Mouse (Mus musculus) frontal cortex, postnatal 10 days (tissue): ENCODE results near the gene Lig4.

Experiments used
- DNase-seq, 2 experiments: peaks; one replicate each; pipeline ENCODE4 v3.0.0; 2022; ENCODE audit warnings: low spot score in 2 of 2, mixed read lengths in 1 of 2

Lig4 gene

DNA sequence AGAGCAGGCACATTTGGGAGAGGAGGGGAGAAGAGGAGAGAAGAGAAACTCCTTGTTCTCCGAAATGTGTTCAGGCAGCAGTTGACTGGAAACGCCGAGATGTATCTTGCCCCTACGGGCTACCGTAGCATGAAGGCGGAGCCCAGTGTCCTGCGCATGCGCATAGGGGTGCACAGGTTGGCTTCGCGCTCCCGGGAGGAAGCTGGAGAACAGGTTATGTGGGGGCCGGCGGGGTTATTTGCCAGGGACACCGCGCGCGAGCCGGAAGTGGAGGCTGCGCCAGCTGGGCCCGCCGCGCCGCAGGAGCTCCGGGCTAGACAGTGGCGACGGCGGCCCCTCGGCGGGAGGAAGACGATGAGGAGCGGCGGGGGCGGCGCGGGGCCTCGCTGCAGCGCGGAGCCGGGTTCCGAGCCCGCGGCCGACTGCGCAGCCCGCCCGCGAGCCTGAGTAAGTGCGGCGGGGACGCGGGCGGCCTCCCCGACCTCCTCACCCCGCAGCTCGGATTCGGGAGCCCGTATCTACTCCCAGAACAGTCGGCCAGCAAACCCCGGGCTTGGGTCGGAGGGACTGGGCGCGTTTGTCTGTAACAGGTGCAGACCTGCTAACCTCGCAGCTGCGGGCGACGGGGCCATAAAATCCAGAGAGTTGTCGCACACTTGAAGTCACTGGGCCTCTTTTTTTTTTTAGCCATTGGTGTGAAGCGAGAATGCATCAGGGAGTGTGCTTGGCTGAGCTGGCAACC, at the start of gene Lig4, which contains the start of gene Abhd13:
Gene Lig4, minus strand, starts transcription at position 114 of the 742 bp plus-strand sequence.
Gene Abhd13, plus strand, starts transcription at position 135 of the 742 bp plus-strand sequence.
- DNase-seq, result peak; percentile 96 to 98

- peak in 1 of 2 experiments; percentile 18 for DNase-seq
Observed at GRCm38 (mm10) chr8:10017231-10017630, 39.7 kb upstream of the Lig4 start.

DNA sequence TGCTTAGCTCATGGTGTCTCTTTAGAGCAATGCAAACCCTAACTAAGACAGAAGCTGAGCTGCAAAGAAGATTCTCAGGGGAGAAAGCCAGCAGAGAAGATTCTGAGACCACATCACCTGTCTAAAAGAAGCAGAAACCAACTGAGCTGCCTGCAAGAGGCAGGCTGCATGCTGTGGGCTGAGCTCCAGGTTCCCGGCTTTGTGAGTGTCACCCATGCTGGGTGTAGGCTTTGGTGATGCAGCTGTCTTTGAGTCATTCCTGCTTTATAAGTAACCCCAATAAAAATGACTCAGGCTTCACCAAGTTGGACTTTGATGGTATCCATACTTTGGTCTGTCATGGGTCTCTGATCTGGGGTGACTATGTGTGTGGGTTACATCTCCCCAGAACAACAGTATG, 38.8 kb upstream of the Lig4 start:
- DNase-seq, result no peak

DNA sequence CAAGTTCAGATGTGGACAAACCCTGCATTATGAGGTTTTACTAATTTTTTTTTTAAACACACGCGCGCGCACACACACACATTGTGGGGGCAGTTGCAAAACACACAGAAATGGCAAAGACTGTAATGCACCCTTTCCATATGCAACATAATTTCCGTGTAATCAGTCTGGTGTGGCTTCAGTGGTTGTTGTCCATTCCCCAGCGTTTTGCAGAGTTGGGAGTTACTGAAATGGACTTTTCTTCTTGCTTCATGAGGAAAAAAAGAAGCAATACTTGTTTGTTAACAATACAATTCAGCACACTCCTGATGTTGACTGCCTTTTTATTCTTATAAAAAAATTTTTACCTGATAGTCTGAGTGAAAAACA, 30.2 kb upstream of the Lig4 start:
- DNase-seq, result no peak

- peak in 1 of 2 experiments; percentile 28 for DNase-seq
Observed at GRCm38 (mm10) chr8:10006986-10007659, 29.6 kb upstream of the Lig4 start.

- DNase-seq, result no peak
Observed at GRCm38 (mm10) chr8:10006156-10006985, 28.9 kb upstream of the Lig4 start, which contains the start of gene Tnfsf13b. Tnfsf13b (plus strand) TSS chr8:10006467.

- no peak for DNase-seq
Observed at GRCm38 (mm10) chr8:10004115-10004514, 26.6 kb upstream of the Lig4 start.

DNA sequence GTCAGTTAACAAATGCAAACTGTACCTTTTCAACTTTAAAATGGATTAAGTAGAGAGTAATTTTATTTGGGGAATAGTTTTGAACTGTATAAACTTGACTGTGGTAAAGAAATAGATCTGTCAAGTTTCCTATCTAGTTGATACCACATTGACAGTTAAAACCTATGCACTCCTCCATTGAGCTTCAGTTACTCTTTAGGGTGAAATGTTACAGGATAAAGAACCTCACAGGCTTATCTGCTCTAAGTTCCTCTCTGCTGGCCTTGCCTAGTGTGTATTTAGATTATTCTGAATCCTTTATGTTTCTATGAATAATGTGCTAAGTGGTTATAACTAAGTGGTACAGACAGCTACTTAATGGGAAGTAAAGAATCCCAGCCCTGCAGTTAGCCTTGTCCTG, 2.7 kb upstream of the Lig4 start:
- DNase-seq, result no peak

DNA sequence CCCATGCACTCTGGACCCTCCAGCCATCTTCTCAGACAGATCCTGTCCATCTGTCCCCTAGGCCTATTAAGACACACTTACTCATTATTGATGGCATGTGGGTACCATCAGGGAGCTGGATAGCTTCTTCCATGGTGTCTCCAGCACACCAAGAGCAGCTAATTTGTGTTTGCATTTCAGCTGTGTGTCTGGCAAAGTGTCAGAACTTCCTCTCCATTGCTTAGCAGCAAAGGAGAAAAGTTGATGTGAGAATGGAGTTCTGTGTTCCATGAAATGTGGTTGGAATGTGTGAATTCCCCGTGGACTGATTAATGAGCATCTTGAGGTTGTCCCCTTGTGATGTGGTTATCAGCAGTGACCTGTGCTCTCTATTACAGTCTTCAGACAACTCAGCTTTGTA, 2.3 kb upstream of the Lig4 start:
- no peak for DNase-seq

DNA sequence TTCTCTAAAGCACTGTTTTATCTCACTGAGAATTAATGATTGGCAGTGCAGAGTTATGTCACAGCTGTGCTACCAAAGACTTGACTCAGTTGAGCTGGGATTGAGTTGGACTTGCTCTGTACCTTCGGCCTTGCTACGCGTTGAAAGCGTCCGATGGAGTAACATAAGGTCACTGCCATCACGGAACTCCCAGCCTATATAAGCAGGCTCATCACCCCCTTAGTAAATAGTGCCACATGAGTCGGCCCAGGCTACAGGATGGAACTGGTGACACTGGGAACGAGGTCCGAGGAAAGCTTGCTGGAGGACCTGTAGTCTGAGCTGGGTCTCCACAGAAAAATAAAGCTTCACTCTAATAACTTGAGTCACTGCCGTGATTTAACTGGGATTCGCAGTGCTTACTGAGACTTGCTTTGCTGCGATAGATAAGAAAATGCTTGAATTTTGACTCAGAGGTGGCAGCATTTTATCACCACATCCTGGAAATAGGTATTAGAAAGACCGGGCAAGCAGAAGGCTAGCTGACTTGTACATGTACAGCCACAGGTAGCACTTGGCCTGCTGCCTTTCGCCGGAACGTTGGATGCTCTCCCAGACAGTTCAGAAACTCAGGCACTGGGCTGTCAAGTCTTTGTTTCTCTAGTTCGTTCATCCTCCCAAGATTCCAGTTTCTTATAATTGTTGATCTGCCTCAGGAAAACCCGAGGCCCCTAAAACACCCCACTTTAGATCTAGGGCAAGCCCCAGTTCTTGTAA, 1.2 kb upstream of the Lig4 start:
- DNase-seq, result no peak

- DNase-seq, result peak in 1 of 2 experiments; percentile 11
Observed at GRCm38 (mm10) chr8:9977016-9977415, 470 bp downstream of the Lig4 start.

DNA sequence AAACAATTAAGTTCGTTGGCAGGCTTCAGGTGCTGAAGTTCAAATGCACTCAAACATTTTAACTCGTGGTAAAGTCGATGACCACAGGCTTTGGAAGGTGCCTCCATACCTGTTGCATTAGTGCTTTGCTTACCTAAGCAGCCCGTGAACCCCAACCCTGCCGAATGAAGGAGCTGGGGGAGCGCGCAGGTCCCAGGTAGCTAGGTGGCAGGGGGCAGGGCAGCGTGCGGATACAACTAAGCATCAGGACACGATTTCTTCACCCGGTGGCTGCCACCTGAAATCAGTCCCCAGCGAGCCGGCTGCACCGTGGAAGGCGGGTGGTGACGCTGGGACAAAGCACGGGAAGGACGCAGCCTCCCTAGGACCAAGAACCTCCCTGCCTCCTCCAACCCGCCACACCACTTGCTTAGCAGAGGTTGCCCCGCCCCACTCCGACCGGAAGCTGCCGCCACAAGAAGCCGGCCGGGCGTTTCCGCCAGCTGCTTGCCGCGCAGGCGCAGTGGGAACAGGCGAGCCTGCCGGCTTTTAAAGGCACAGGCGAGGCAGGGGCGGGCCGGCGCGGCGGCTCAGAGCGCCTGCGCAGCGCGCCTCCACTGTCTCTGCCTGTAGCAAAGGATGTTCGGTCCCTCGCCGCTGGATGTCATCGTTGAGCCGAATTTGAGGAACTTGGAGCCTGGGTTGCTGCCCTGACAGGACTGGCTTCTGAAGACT, 1.4 kb downstream of the Lig4 start:
- peak; percentile 98 for DNase-seq

GRCm38 (mm10) chr8:9975276-9975675, 2.2 kb downstream of the Lig4 start:
- DNase-seq, result no peak

GRCm38 (mm10) chr8:9971866-9972265, 5.6 kb downstream of the Lig4 start:
- DNase-seq, result no peak

GRCm38 (mm10) chr8:9959919-9960318, 17.6 kb downstream of the Lig4 start:
- no peak for DNase-seq

GRCm38 (mm10) chr8:9958338-9958737, 19.1 kb downstream of the Lig4 start:
- no peak for DNase-seq

DNA sequence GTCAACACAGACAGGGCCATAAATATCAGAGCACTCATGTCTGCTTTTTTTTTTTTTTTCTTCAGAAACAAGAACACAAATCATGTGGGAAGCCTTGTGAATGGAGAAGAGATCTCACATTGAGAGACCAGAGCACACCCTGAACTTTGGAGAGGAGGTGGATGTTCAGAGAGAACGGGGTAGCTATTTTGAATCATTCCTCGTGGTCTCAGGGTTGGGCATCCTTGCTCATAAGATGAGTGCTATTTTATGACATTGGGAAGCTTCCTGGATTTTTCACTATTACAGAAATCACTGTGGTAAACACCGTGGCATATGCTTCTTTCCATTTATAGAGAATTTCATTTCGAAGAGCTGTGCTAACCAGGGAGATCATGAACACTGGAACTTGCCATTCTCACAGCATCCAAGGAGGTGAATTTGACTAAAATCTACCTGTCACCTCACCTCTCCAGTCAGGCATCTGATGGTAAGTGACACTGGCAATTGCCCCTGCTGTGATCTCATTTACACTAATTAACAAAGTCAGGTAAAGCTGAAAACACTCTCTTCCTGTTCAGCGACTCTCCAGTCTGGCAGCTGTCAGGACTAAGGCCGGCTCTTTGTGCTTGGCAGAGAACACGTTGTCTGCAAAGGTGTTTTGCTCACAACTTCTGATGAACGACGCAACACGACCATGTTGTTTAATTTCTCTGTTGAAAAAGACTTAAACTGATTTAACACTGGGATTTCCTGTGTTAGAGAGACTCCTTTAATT, 28.2 kb downstream of the Lig4 start:
- DNase-seq, result no peak

- no peak for DNase-seq
Observed at GRCm38 (mm10) chr8:9935574-9935973, 41.9 kb downstream of the Lig4 start.

DNA sequence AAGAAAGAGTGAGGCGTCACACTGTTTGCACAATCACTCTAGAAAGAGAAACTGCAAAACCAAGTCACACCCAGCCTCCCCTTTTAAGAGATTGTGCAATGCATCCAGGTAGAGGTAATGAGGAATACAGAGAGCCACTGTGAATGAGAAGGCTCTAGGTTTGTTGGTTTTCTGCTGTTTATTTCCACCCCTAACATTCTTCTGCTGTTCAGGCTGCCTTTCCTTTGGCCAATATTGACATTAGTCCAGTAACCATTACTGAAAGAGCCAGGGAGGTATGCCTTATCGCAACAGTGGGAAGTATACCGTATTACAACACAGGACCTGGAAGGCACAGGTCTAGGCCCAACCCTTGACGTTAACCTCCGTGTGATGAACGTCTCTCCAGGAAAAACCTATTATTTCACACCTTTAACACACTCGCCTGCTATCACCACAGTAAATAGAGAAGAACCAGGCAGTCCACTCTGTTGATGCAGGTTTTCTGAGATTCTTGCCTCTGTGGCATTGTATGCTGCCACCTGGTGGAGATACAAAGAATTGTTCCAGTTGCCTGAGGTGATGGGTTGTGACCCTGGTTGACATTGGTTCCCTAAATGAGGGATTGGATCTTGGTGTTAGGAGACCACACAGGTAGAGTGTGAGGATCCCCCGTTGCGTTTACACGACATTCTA, 42.5 kb downstream of the Lig4 start:
- peak in 1 of 2 experiments; percentile 36 for DNase-seq

DNA sequence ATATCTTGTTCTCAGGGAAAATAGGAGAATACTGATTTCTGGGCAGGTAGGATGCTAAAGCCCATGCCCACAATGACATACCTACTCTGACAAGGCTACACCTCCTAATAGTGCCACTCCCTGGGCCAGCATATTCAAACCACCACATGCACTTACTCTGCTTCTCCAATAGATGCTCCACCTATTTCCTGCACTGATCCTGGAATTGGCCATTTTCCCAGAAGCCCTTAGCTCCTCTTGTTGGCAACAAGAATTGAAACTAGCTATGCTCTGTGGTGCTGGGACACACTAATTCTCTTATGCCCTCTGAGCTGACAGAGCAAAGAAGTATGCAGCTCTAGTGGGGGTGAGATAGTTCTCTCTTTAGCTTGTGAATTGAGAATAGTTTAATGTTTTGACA, 44.8 kb downstream of the Lig4 start:
- no peak for DNase-seq
